Mouse (Mus musculus) E14TG2a.4 (cell line): ENCODE results near the gene Ick.

ENCODE experiments used
- CTCF ChIP-seq: conservative IDR thresholded peaks from 2 replicates; pipeline ENCODE4 v1.5.1; 2014; ENCODE audit warnings: low read length
- POU5F1 ChIP-seq: IDR thresholded peaks from 2 replicates; pipeline ENCODE4 v1.6.1; 2014; ENCODE audit warnings: low read length, borderline replicate concordance

DNA sequence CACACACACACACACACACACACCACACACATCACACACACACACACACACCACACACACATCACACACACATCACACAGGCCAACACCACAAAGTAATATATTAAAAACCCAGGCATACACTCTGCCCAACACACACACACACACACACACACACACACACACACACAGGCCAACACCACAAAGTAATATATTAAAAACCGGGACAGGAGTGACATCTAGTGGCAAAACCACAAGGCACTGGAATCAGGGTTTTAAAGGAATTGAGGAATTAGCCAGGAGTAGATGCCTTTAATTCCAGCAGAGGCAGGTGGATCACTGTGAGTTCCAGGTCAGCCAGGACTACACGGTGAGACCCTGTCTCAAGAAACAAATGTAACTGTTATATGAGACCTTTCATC, 30.8 kb upstream of the Ick start:
- TF ChIP-seq CTCF (peak; percentile 32; the same call in 1 of the 2 replicates), POU5F1 (no peak)
